10 mouse cellular contexts compared by ENCODE assay signal in the genomic region with DNA sequence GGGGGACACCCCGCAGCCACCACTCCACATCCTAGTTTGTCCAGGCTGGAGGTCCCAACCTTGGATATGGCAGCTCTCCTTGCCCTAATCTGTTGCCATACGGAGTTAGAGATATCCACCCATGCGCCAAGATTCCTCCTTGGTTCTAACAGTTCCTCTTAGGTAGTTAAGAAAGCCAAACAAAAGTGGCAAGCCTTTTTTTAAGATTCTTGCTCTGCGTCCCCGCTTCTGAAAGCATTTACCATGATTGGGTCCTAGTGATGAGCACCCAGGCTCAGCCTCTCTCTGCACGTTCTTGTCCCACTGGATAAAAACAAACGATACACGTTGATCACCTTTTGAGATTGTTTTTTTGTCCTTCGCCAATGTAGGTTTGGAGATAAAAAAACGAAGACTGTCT. TPM values are rescaled to one million over a fixed set of nuclear protein-coding genes. Genes with fewer than 3 reads are reported as not detected.
DNase-seq lines count a peak whose midpoint lies in the region; ATAC-seq and TF ChIP-seq lines count a peak whose summit lies in the region.
"Had no signal": no experiment of that assay in that cellular context is flagged by ENCODE, and none has a peak within 500 bp of the region (broad histone marks: within the 10 kb centered on the region; RNA-seq: fewer than 3 reads in every experiment).

No protein-coding gene starts in this region.

- 5% methylated on average over 10 of the region's 10 CpGs for WGBS in heart, embryonic 10.5 days
- WGBS in heart, adult 2 months = 31% methylated on average over 10 of the region's 10 CpGs
- WGBS in limb, embryonic 14.5 days = 7% methylated on average over 10 of the region's 10 CpGs
- WGBS in stomach, postnatal 0 days = 23% methylated on average over 10 of the region's 10 CpGs

- no peaks in the 10 kb centered on the region for H3K36me3 ChIP-seq in heart, embryonic 10.5 days
- no peaks in the 10 kb centered on the region for H3K36me3 ChIP-seq in heart, adult 2 months (ENCODE audit: control insufficient read depth, insufficient read depth, low read length)
- peaks cover 22% of the 10 kb centered on the region for H3K36me3 ChIP-seq in limb, embryonic 14.5 days (ENCODE audit: control insufficient read depth, insufficient read depth, low read length)
- H3K36me3 ChIP-seq in stomach, postnatal 0 days (ENCODE audit: control insufficient read depth, insufficient read depth, low read length) = peaks cover 7% of the 10 kb centered on the region; the same call in 1 of the 2 replicates

- H3K4me1 ChIP-seq in heart, embryonic 10.5 days = peaks cover 29% of the 10 kb centered on the region
- 0 out of 2 replicates have a peak, but pooled peaks cover 2% of the 10 kb centered on the region for H3K4me1 ChIP-seq in heart, adult 2 months (ENCODE audit: control insufficient read depth, insufficient read depth, low read length)
- H3K4me1 ChIP-seq in limb, embryonic 14.5 days (ENCODE audit: control insufficient read depth, insufficient read depth, low read length) = peaks cover 38% of the 10 kb centered on the region
- H3K4me1 ChIP-seq in stomach, postnatal 0 days (replicated peaks; ENCODE audit: control insufficient read depth, insufficient read depth) = peaks cover 11% of the 10 kb centered on the region

- 0 out of 2 replicates have a peak overlapping the region, but pooled peaks have one; percentile 84 for H3K27ac ChIP-seq in heart, embryonic 10.5 days
- H3K27ac ChIP-seq in heart, adult 2 months = no peak overlapping the region
- H3K27ac ChIP-seq in limb, embryonic 14.5 days (replicated peaks; ENCODE audit: low read depth, low read length) = peak overlapping the region; percentile 85; the same call in 1 of the 2 replicates
- no peak overlapping the region for H3K27ac ChIP-seq in stomach, postnatal 0 days (replicated peaks)
- H3K27ac ChIP-seq: left cerebral cortex, adult 2 months had no signal

- TF ChIP-seq CTCF in heart, adult 2 months (IDR thresholded peaks at IDR 0.05) = no peak
- no peak for TF ChIP-seq CTCF in stomach, postnatal 0 days (IDR thresholded peaks at IDR 0.05; ENCODE audit: low read depth)

- peak overlapping the region; percentile 91 for H3K4me2 ChIP-seq in limb, embryonic 14.5 days (replicated peaks; ENCODE audit: low read depth, low read length, severe bottlenecking)
- peak overlapping the region; percentile 77 for H3K4me2 ChIP-seq in stomach, postnatal 0 days (replicated peaks; ENCODE audit: low read depth)

- no peak for ATAC-seq in limb, embryonic 14.5 days (ENCODE audit: low FRiP score, low read depth)
- no peak for ATAC-seq in stomach, postnatal 0 days (ENCODE audit: low FRiP score, low TSS enrichment)

- TF ChIP-seq POLR2A in heart, adult 2 months (IDR thresholded peaks at IDR 0.05; ENCODE audit: insufficient read depth, low read depth, low read length) = no peak
- no peak for TF ChIP-seq POLR2A in limb, embryonic 14.5 days (IDR thresholded peaks at IDR 0.05; ENCODE audit: borderline replicate concordance, extremely low read depth, insufficient read depth, insufficient read length)

- H3K4me3 ChIP-seq in heart, embryonic 10.5 days = peak overlapping the region; percentile 71
- H3K4me3 ChIP-seq in heart, adult 2 months = no peak overlapping the region
- H3K4me3 ChIP-seq in limb, embryonic 14.5 days (replicated peaks; ENCODE audit: low read length) = peak overlapping the region; percentile 64
- H3K4me3 ChIP-seq in stomach, postnatal 0 days (ENCODE audit: low read depth, low read length) = peak overlapping the region; percentile 50

- H3K27me3 ChIP-seq in heart, embryonic 10.5 days (ENCODE audit: insufficient read depth, poor library complexity, severe bottlenecking) = peaks cover 67% of the 10 kb centered on the region
- H3K27me3 ChIP-seq in heart, adult 2 months (ENCODE audit: control insufficient read depth, insufficient read depth, low read length) = peaks cover 13% of the 10 kb centered on the region
- no peaks in the 10 kb centered on the region for H3K27me3 ChIP-seq in limb, embryonic 14.5 days (ENCODE audit: control insufficient read depth, insufficient read depth, low read length)
- no peaks in the 10 kb centered on the region for H3K27me3 ChIP-seq in stomach, postnatal 0 days (ENCODE audit: control insufficient read depth, insufficient read depth, low read length)

- no peak overlapping the region for H3K9ac ChIP-seq in heart, adult 2 months (ENCODE audit: low read depth, low read length)
- H3K9ac ChIP-seq in limb, embryonic 14.5 days (ENCODE audit: low read depth, low read length, severe bottlenecking) = peak overlapping the region; percentile 86
- peak overlapping the region; percentile 59 for H3K9ac ChIP-seq in stomach, postnatal 0 days (ENCODE audit: low read length)

- intact Hi-C loops in heart, adult 2 months (cut with DNase I) = loop anchor here (10.0 kb wide), 2 partner anchors 292 to 352 kb away; no protein-coding TSS in a partner anchor

- no peaks in the 10 kb centered on the region for H3K9me3 ChIP-seq in heart, embryonic 10.5 days
- no peaks in the 10 kb centered on the region for H3K9me3 ChIP-seq in limb, embryonic 14.5 days (ENCODE audit: control insufficient read depth, low read length)
- H3K9me3 ChIP-seq in stomach, postnatal 0 days (ENCODE audit: control insufficient read depth, low read length) = no peaks in the 10 kb centered on the region

- TF ChIP-seq EP300 in heart, adult 2 months (IDR thresholded peaks at IDR 0.05; ENCODE audit: insufficient read depth, low read depth, low read length) = no peak
- TF ChIP-seq EP300 in stomach, postnatal 0 days (optimal IDR thresholded peaks at IDR 0.05) = no peak

- DNase-seq in heart, embryonic 10.5 days (ENCODE audit: low spot score) = no peak
- DNase-seq in heart, adult 2 months = no peak
- peak; percentile 36 for DNase-seq in retina, embryonic 14.5 days (ENCODE audit: low spot score)
- no peak for DNase-seq in retina, postnatal 1 day
- DNase-seq in limb, embryonic 14.5 days (ENCODE audit: low spot score) = no peak
- no peak for DNase-seq in stomach, postnatal 0 days (ENCODE audit: low spot score)
- DNase-seq in left cerebral cortex, adult 11 months (ENCODE audit: low spot score) = no peak
- no peak for DNase-seq in c-Kit-positive CD71-positive TER-119-positive erythroid progenitor cells, embryonic 14.5 days (ENCODE audit: low spot score)
- DNase-seq: gastrocnemius, postnatal 36 days had no signal

- no peaks in the 10 kb centered on the region for H3K79me2 ChIP-seq in heart, adult 2 months (replicated peaks; ENCODE audit: control insufficient read depth, insufficient read depth, low read length)

RNA-seq across cellular contexts. Expression of gene Sfrp2, which starts 1.0 kb away (rescaled TPM):
- 6.9 and 27.2 TPM in 2 replicates for polyA plus RNA-seq in heart, embryonic 10.5 days (2016; fragmentation: Nextera tagmentation; extraction: Ambion mirVana)
- 1 to 10 TPM; 3.2 to 4.9 TPM for total RNA-seq in heart, adult 2 months (2021)
- 13.4 and 20.2 TPM in 2 replicates for polyA plus RNA-seq in heart, adult 2 months (2012; rRNA removed)
- 446 and 655 TPM in 2 replicates for polyA plus RNA-seq in limb, embryonic 14.5 days (2012; rRNA removed)
- polyA plus RNA-seq in limb, embryonic 14.5 days (2014; fragmentation: Nextera tagmentation; extraction: Ambion mirVana) = 328 and 398 TPM in 2 replicates
- 118 and 122 TPM in 2 replicates for polyA plus RNA-seq in stomach, postnatal 0 days (2015; fragmentation: Nextera tagmentation; extraction: Ambion mirVana)

Comparison
In these comparisons a context has a peak if more than half of its experiments do, and no peak if none do; other contexts are left out.
1. H3K27ac ChIP-seq: peak in heart, embryonic 10.5 days (single experiment) and limb, embryonic 14.5 days (single experiment); none in heart, adult 2 months (single experiment) and stomach, postnatal 0 days (single experiment).